Mouse (Mus musculus): ENCODE measurements around the gene Slc13a5. TPM values are rescaled to one million over a fixed set of nuclear protein-coding genes. Genes with fewer than 3 reads are reported as not detected.

Gene Slc13a5
- polyA plus RNA-seq (2012; rRNA removed), result 0.07 TPM in 1 of 2 replicates, not detected in the other

DNA sequence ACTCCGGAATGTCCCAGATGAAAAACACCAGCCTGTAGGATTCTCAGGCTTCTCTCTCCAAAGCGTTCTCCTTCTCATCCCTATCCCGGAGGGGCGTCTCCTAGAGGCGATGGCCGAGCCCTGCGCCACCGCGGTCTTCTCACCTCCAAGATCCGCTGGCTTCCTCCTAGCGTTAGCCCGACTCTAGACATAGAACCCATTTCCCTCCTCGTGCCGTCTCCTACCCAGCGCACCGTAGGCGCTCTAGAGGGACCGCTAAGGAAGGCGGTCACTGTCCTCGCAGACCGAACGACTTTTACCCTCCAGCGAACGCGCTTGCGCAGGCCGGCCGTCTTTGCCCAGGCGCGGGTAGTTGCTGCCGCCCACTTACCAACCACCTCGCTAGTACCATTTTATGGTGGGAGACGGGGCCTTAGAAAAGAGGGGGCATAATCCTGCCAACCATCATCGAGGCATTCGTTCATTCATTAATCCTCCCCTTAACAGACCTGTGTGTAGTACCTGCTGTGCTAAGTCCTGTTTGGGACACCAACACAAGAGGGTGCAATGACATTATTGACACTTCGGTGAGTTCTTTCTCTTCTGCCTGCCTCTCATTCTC lies at the start of gene Slc13a5:
Gene Slc13a5, minus strand, starts transcription at position 263 of the 601 bp plus-strand sequence.
- no peak for DNase-seq (ENCODE audit: low read depth, low spot score)
- WGBS, result 4% methylated on average over 36 of the region's 36 CpGs

DNA sequence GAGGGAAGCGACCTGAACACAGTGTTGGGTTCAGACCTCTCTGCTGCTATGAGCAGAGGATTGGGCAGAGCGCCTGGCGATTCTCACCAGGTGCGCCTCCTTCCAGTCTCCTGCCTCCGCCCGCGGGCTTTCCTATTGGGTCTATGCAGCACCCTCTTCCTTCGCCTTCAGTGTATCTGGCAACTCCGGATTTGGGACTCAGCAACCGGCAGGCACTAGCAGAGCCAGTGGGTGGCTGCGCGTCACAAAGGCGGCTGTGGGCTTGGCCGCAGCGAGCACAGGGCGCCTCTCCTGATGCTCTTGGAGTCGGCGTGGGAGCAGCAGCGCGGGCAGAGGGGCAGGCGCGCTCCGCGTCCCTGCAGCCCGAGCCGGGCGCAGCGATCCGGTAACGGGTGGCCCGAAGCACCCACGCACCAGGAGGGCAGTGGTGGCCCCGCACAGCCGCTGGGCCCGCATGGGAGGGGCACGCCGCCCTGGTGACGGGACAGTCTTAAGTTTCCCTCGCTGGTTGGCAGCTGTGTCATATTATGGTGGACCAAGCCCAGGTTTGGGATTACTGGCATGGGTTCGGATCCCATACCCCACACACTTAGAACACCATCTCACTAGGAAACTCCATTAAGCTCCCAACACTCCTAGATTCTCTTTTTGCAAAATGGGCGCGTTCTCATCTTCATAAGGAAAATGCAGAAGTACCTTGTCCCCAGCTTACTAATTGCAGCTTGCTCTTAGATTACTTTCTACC lies 47.3 kb upstream of the Slc13a5 start, which contains the start of gene Fbxo39:
Gene Fbxo39, plus strand, starts transcription at position 294 of the 745 bp plus-strand sequence.
- no peak for DNase-seq (ENCODE audit: low read depth, low spot score)
- 12% methylated on average over 42 of the region's 42 CpGs for WGBS

DNA sequence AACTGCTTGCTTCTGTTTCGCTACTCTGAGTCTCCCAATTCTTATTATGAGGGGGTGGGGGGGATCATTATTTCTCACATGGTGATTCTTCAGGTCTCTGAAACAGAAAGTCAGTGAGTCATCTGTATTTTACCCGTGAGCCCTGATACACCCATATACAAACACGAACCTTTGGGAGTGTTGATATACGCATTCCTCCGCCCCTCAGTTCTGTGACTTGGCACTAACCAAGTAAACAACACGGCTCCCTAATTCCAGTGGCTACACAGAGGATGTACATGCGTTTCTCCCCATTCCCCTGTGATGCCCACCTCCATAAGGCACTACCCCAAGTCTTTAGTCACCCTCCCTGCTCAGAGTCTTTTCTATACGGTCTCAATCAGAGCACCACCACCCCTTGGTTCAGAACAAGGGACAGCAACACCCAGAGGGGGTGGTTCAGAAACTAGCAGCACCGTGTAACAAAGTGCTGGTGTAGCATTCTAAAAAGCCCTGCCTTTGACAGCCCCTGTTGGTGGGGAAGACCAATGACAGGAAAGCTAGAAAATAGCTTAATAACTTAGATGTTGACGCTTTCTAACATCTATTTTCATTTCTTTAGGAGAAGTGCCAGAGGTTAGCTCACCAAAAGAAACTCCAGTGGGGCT lies 44.5 kb upstream of the Slc13a5 start:
- WGBS, result 62% methylated on average over 10 of the region's 10 CpGs
- no peak for DNase-seq (ENCODE audit: low read depth, low spot score)

DNA sequence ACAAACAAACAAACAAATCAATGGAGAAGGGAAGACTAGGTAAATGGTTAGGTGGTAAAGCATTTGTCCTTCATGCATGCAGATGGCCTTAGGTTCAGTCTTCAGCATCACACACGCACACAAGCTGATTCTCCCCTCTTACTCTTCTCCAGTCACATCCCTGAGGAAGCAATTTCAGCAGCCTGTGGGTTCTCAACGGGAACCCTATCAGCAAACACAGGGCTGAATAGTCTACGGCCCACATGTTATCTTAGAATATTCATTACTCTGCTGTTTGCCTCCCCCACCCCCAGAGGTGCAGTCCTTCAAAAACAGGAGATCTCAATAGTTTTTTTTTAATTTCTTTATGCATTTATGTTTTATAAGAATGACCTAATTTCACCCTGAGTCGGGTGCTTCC lies 43.5 kb upstream of the Slc13a5 start:
- 83% methylated on average over 4 of the region's 4 CpGs for WGBS
- no peak for DNase-seq (ENCODE audit: low read depth, low spot score)

DNA sequence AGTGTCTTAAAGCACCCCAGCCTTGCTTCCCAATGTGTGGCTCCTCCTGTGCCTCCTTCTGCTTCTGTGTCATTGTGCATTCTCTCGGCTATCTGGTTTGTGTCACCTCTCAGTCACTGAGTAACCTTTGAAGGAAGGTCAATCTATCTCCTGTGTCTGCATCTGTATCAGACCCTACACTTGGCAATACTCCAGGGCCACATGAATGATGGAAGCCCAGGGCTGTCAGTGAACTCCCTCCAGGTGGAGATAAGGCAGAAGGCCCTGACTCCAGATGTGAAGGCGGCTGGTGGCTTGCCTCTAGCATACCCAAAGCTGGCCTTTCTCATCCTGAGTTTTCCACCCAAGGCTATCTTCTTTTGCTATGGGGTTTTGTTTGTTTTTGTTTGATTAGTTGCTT lies 42.0 kb upstream of the Slc13a5 start:
- 38% methylated on average over 2 of the region's 2 CpGs for WGBS
- no peak for DNase-seq (ENCODE audit: low read depth, low spot score)

DNA sequence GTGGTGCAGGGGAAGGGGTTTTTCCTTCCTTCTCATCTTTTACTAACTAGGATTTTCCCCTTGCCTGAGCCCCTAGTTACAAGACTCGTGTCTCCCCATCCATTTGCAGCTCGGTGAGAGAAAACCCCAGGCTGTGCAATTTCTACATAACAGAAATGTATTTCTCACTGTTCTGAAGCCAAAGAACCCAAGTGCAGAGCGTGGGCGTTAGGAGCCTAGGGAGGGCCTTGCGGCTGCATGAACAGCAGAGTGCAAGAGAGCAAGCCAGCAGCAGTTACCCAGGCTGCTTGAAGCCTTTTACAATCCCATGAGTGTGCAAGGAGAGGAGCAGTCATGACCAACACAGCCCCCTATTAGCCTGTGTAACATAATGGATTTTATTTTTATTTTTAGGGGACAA lies 40.4 kb upstream of the Slc13a5 start:
- 88% methylated on average over 5 of the region's 5 CpGs for WGBS

DNA sequence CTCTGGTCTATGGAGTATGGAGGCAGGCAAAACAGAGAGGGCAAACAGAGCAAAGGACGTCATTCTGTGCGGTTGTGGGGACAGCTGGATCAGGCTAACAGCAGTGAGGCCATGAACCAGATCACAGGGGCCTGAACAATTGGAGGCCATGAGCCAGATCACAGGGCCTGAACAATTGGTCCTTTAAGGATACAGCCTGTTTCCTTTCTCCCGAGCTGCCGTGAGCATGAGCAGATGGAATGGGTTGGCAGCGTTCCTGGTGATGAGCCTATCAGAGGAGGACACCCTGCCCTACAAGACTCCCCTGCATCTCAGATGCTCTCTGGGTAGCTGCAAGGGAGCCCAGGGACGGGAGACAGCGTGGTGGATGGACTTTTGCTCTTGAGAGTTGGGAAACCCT lies 35.2 kb upstream of the Slc13a5 start:
- no peak for DNase-seq (ENCODE audit: low read depth, low spot score)
- 60% methylated on average over 7 of the region's 7 CpGs for WGBS

More for the DNA sequence above, 40.4 kb upstream of the Slc13a5 start:
- no peak for DNase-seq (ENCODE audit: low read depth, low spot score)

DNA sequence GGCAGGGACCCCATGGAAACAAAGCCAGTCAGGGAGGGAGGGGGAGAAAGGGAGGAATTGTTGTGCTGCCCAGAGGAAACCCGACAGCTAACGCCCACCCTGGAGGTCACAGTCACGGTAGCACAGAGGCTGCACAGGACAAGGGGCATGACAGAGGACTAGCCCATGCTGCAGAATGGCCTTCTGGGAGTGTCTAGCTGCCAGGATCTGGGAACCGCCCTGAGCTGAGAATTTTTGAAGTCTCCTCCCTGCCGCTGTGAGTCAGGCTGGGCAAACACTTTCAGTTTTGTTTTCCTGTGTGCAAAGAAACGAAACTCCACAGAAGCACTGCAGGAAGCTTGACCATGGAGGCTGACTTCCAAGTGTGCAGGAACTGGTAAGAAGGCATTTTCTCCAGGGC lies 34.3 kb upstream of the Slc13a5 start, which contains the start of gene Xaf1:
Gene Xaf1, plus strand, starts transcription at position 296 of the 400 bp plus-strand sequence.
- under 1% methylated on average over 6 of the region's 6 CpGs for WGBS
- DNase-seq (ENCODE audit: low read depth, low spot score), result peak; percentile 86

DNA sequence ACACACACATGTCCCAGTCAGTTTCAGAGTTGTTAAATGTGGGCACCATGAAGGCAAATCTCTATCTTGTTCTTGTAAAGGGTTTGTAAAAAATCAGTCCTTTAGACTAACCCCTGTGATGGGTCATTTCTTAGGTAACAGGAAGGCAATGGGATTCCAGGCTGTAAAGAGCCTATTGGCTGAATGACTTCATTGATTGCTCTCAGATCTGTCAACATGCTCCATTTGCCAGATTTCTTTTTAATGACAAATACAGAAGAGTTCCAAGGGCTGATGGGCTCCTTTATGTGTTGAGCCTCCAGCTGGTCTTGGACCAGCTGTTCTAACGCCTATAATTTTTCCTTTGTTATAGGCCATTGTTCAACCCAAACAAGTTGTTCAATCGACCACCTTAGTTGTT lies 26.1 kb upstream of the Slc13a5 start:
- WGBS, result 78% methylated on average over 2 of the region's 2 CpGs
- no peak for DNase-seq (ENCODE audit: low read depth, low spot score)

DNA sequence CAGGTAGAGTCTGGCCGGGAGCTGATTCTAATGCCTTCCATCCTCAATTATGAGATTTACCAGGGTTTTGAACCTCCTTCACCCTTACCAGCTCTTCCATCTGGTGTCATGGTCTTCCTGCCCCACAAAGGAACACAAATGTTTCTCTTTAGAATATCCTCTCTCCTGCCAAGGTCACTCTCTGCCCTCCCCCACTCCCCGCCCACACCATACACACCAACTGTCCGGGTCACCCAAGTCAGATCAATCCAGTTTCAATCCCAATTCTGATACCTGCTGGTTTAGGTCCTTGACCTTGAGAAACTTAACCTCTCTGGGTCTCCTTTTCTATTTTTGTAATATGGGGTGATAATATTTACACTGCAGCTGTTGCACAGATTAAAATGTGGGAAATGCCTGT lies 20.5 kb upstream of the Slc13a5 start:
- WGBS, result 73% methylated on average over 3 of the region's 3 CpGs
- DNase-seq (ENCODE audit: low read depth, low spot score), result no peak

DNA sequence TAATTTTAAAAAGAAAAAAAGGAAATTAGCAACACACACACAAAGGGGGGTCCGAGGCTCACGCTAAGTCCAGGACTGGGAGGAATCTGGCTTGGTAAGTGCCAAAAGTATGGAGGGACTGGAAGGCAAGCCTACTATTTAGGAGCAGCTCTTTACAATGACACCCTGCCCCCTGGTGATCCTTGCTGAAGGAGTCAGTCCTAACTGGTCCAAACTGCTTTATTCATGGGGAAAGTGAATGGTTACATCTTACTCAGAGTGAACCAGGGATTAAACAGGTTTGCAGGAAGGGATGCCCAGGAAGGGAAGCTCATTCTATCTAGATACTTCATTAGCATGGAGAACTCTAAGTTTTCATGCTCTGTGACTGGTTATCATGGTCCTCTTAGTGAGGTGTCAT lies 20.1 kb upstream of the Slc13a5 start:
- WGBS, result 88% methylated on average over 2 of the region's 2 CpGs
- DNase-seq (ENCODE audit: low read depth, low spot score), result no peak

DNA sequence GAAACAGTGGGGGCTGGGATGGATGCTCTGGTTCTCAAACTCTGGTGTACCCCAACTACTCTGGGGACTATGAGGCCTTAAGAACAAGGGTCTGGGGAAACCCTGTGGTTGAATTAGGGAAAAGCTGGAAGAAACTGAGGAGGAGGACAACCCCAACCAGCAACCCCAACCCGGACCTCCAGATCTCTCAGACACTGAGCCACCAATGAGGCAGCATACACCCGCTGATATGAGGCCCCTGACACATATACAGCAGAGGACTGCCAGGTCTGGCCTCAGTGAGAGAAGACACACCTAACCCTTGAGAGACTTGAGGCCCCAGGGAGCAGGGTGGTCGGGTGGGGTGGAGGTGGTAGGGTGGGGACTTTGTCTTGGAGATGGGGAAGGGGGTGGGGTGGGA lies 19.6 kb upstream of the Slc13a5 start:
- no peak for DNase-seq (ENCODE audit: low read depth, low spot score)
- 55% methylated on average over 3 of the region's 3 CpGs for WGBS

DNA sequence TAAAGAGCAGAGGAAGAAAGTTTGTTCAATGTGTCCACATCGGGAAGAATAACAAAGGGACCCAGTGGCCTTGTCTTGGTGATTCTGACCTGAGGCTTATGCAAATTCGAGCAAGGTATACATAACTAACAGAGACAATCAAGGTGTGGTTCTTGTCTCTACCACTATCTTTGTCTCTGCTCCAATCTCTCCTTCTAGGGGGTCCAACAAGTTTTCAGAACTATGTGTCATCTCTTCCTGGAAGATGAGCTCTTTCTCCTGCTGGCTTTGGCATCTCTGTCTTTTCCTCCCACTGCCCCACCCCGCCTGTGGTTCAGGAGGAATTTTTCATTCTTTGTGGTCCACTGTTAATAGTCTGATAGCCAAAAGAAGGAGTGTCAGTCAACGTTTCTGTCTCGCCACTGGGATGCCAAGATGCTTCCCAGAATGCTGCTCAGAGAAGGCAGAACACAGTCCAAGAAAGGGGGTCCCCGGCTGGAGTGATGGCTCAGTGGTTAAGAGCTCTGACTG lies 19.0 kb upstream of the Slc13a5 start:
- DNase-seq (ENCODE audit: low read depth, low spot score), result no peak
- 69% methylated on average over 6 of the region's 6 CpGs for WGBS

DNA sequence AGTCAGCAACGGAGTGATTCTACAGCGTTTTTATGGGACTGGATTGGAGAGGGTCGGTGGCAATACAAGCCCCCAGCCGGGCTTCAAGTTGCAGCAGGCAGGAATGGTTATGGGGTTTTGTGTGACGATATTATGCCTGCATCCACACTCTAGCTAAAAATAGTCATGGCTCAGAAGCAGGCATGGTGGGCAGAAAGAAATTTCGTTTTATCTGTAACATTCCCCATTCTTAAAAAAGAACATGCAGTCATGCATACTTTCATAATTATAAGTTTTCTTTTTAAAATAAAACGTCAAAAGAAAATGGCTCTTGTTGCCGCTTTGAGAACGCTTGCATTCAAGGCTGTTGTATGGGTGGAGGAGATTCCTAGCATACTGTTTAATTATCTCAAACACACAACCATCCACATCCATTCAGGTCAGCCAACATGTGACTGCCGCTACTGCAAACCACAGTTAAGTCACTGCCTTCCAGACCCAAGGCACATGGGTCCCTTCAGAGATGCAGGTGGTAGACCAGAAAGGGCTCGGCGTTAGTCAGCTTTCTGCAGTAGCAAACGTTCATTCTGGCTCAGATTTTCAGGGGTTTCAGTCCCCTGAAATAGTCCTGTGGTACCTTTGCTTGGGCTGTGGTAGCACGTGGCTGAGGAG lies 17.6 kb upstream of the Slc13a5 start:
- DNase-seq (ENCODE audit: low read depth, low spot score), result no peak
- WGBS, result 78% methylated on average over 14 of the region's 14 CpGs

DNA sequence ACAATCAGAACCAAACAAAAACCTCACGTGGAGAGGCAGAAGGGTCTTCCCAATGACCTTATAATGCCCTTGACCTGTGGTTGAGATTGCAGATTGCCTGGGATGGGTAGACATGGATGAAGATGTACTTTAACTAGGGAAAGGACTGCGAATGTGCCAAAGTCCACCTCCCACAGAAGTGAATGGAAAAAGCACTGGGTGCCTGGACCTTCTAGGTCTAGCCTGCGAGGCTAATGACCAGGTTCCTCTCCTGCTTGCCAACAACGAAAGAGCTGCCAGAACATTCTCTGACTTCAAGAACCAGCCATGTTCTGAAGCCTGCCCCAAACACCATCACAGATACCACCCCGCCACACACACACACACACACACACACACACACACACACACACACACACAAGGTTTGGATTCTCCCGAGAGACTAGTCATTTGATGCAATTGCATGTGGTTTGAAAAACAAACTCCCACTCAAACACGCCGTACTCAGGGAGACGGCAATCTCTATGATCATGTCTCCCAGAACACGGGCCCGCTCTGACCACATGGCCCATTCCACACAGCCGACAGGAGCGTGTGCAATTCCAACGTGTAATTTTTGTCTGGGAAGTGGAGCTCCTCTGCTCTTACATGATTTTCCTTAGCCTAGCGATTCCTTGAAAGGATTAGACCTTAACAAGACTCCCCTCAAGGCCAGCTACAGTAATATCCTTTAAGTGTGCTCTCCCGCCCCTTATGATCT lies 16.6 kb upstream of the Slc13a5 start:
- WGBS, result 85% methylated on average over 16 of the region's 16 CpGs
- DNase-seq (ENCODE audit: low read depth, low spot score), result no peak

DNA sequence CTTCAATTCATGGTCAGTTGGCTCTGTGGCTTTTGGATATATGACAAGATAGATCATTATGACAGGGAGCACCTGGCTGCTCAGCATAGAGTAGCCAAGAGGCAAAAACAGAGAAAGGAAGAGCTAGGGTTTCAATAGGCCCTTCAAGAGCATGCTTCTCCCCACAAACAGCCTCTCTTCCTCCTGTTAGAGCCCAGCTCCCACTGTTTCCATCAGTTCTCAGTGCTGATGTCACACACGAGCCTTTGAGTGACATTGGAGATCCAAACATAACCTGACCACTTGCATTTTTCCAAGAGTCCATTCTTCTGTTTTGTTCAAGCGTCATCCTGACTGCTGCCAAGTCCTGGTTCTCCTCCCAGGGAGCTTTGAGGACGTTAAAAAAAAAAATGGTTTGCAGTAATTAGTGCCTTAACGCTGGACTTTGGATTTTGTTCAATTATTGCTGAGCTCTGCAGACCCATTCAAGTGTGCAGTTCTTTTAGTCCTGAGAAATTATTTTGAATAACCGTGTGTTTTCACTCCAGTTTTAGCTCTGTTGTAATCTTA lies 14.9 kb upstream of the Slc13a5 start:
- WGBS, result 41% methylated on average over 5 of the region's 5 CpGs

DNA sequence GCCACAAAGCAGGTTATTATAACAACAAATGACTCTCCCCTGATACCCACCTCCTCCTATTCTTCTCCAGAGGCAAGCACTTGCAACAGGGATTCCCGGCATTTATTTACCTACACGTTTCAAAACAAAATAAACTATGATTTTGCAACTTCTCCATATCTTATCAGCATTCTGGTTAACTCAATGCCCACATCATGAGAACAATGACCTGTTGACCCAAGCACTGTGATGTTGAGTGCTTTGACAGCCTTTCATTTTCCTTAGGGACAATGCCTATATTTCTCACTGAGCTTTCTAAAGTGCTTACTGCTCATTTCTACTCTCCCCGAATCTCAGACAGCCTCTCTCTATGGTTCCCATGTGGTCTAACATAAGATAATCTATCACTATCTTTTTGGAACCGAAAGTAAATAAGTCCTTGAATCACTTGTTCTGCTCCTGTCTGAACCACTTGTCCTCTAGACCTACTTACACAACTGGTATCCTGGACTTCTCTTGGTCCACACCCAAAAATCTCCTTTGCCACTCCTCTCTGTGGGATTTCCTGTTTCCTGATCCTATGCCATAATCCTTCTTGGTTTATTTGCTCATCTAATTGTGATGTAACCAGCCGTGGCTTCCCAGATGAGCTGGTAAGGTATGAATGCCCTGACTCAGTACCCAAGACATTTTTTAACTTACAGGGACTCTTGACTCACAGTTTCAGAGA lies 14.3 kb upstream of the Slc13a5 start:
- 69% methylated on average over 5 of the region's 5 CpGs for WGBS
- DNase-seq (ENCODE audit: low read depth, low spot score), result no peak

More for the DNA sequence above, 14.9 kb upstream of the Slc13a5 start:
- DNase-seq (ENCODE audit: low read depth, low spot score), result no peak

DNA sequence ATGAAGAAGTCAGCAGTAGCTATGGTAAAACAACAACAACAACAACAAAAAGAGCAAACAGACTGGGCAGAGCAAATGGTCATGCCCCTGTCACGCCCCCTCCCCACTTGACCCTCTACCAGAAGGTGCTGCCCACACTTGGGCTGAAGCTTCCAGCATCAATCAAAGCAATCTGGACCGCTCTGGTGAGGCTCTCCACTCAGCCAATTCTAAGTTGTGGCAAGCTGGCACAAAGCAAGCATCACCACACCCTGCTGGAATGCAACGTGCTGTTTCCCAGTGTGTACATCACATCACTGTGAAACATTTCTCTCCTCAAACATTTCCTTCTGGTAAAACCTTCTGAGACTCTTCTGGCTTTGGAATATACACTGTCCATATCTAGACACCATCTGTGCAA lies 6.3 kb upstream of the Slc13a5 start:
- WGBS, result 43% methylated on average over 3 of the region's 3 CpGs

More for the DNA sequence above, 6.3 kb upstream of the Slc13a5 start:
- DNase-seq (ENCODE audit: low read depth, low spot score), result no peak
